Mouse (Mus musculus): Measurements from ENCODE around the gene Zfp663. TPM values are rescaled to one million over a fixed set of nuclear protein-coding genes. Genes with fewer than 3 reads are reported as not detected.

Gene Zfp663
- polyA plus RNA-seq, 1 experiment from 2014 or later, result 5.5 TPM

GRCm38 (mm10) chr2:165367868-165368439 is 575 bp downstream of the Zfp663 start:
- peak overlapping the region; percentile 87 for H3K27ac ChIP-seq
- H3K4me2 ChIP-seq (replicated peaks), result peak overlapping the region; percentile 76
- 0 out of 2 replicates have a peak, but pooled peaks cover 4% of the 10 kb centered on the region for H3K27me3 ChIP-seq
- 0 out of 2 replicates have a peak, but pooled peaks cover 3% of the 10 kb centered on the region for H3K9me3 ChIP-seq (replicated peaks)
- ATAC-seq (ENCODE audit: low FRiP score), result peak; percentile 31; the same call in 1 of the 2 replicates
- H3K4me3 ChIP-seq, result peak overlapping the region; percentile 50
- WGBS, result under 1% methylated on average over 13 of the region's 13 CpGs
- peaks cover 31% of the 10 kb centered on the region for H3K4me1 ChIP-seq
- no peaks in the 10 kb centered on the region for H3K36me3 ChIP-seq
- H3K9ac ChIP-seq, result peak overlapping the region; percentile 81

GRCm38 (mm10) chr2:165367047-165367520 is 1.4 kb downstream of the Zfp663 start:
- Histone ChIP-seq H3K9me3 (replicated peaks) (0 out of 2 replicates have a peak, but pooled peaks cover 3% of the 10 kb centered on the region), H3K9ac (no peak overlapping the region), H3K36me3 (no peaks in the 10 kb centered on the region), H3K4me1 (peaks cover 31% of the 10 kb centered on the region), H3K27ac (no peak overlapping the region), H3K27me3 (0 out of 2 replicates have a peak, but pooled peaks cover 4% of the 10 kb centered on the region), H3K4me2 (replicated peaks) (peak overlapping the region; percentile 76), H3K4me3 (peak overlapping the region; percentile 50; the same call in 1 of the 2 replicates)
- no peak for ATAC-seq (ENCODE audit: low FRiP score)
- 13% methylated on average over 5 of the region's 8 CpGs for WGBS

GRCm38 (mm10) chr2:165364334-165365091 is 4.0 kb downstream of the Zfp663 start:
- Histone ChIP-seq H3K27me3 (0 out of 2 replicates have a peak, but pooled peaks cover 6% of the 10 kb centered on the region), H3K36me3 (no peaks in the 10 kb centered on the region), H3K4me2 (replicated peaks) (peak overlapping the region; percentile 13; the same call in 1 of the 2 replicates), H3K4me1 (peaks cover 31% of the 10 kb centered on the region), H3K4me3 (no peak overlapping the region), H3K9me3 (replicated peaks) (0 out of 2 replicates have a peak, but pooled peaks cover 3% of the 10 kb centered on the region), H3K9ac (0 out of 2 replicates have a peak overlapping the region, but pooled peaks have one; percentile 33), H3K27ac (no peak overlapping the region)
- 13% methylated on average over 21 of the region's 21 CpGs for WGBS
- no peak for ATAC-seq (ENCODE audit: low FRiP score)

- Histone ChIP-seq H3K9me3 (replicated peaks) (0 out of 2 replicates have a peak, but pooled peaks cover 3% of the 10 kb centered on the region), H3K4me1 (peaks cover 25% of the 10 kb centered on the region), H3K27me3 (0 out of 2 replicates have a peak, but pooled peaks cover 6% of the 10 kb centered on the region), H3K27ac (no peak overlapping the region), H3K4me3 (no peak overlapping the region), H3K9ac (no peak overlapping the region), H3K4me2 (replicated peaks) (no peak overlapping the region), H3K36me3 (no peaks in the 10 kb centered on the region)
- no peak for ATAC-seq (ENCODE audit: low FRiP score)
- WGBS, result 84% methylated on average over 6 of the region's 6 CpGs
Measured at GRCm38 (mm10) chr2:165363282-165363681, 5.2 kb downstream of the Zfp663 start.

GRCm38 (mm10) chr2:165360861-165361260 is 7.7 kb downstream of the Zfp663 start:
- Histone ChIP-seq H3K4me2 (replicated peaks) (no peak overlapping the region), H3K9ac (no peak overlapping the region), H3K36me3 (0 out of 2 replicates have a peak, but pooled peaks cover under 1% of the 10 kb centered on the region), H3K9me3 (replicated peaks) (0 out of 2 replicates have a peak, but pooled peaks cover 3% of the 10 kb centered on the region), H3K27ac (no peak overlapping the region), H3K4me3 (no peak overlapping the region), H3K27me3 (0 out of 2 replicates have a peak, but pooled peaks cover 6% of the 10 kb centered on the region), H3K4me1 (peaks cover 8% of the 10 kb centered on the region; the same call in 1 of the 2 replicates)
- 0% methylated on average over 1 of the region's 1 CpGs for WGBS
- ATAC-seq (ENCODE audit: low FRiP score), result 0 out of 2 replicates have a peak, but pooled peaks have one; percentile 43

GRCm38 (mm10) chr2:165351828-165352513 is 16.6 kb downstream of the Zfp663 start:
- 91% methylated on average over 20 of the region's 20 CpGs for WGBS
- peaks cover 30% of the 10 kb centered on the region for H3K9me3 ChIP-seq (replicated peaks)
- H3K9ac ChIP-seq, result no peak overlapping the region
- H3K36me3 ChIP-seq, result peaks cover 35% of the 10 kb centered on the region
- H3K27me3 ChIP-seq, result no peaks in the 10 kb centered on the region
- H3K4me2 ChIP-seq (replicated peaks), result no peak overlapping the region
- no peaks in the 10 kb centered on the region for H3K4me1 ChIP-seq
- ATAC-seq (ENCODE audit: low FRiP score), result no peak
- no peak overlapping the region for H3K27ac ChIP-seq
- H3K4me3 ChIP-seq, result no peak overlapping the region

- 22% methylated on average over 8 of the region's 8 CpGs for WGBS
- H3K4me2 ChIP-seq (replicated peaks), result 0 out of 2 replicates have a peak overlapping the region, but pooled peaks have one; percentile 5
- ATAC-seq (ENCODE audit: low FRiP score), result peak; percentile 54; the same call in 1 of the 2 replicates
- no peak overlapping the region for H3K9ac ChIP-seq
- no peak overlapping the region for H3K27ac ChIP-seq
- no peaks in the 10 kb centered on the region for H3K4me1 ChIP-seq
- no peak overlapping the region for H3K4me3 ChIP-seq
- H3K36me3 ChIP-seq, result peaks cover 31% of the 10 kb centered on the region
- peaks cover 29% of the 10 kb centered on the region for H3K9me3 ChIP-seq (replicated peaks)
- no peaks in the 10 kb centered on the region for H3K27me3 ChIP-seq
Measured at GRCm38 (mm10) chr2:165349466-165349865, 19.1 kb downstream of the Zfp663 start.

GRCm38 (mm10) chr2:165346180-165346579 is 22.3 kb downstream of the Zfp663 start:
- no peaks in the 10 kb centered on the region for H3K27me3 ChIP-seq
- H3K4me3 ChIP-seq, result no peak overlapping the region
- no peak overlapping the region for H3K27ac ChIP-seq
- H3K4me2 ChIP-seq (replicated peaks), result no peak overlapping the region
- no peaks in the 10 kb centered on the region for H3K36me3 ChIP-seq
- 0 out of 2 replicates have a peak, but pooled peaks cover 3% of the 10 kb centered on the region for H3K9me3 ChIP-seq (replicated peaks)
- WGBS, result 95% methylated on average over 5 of the region's 5 CpGs
- no peaks in the 10 kb centered on the region for H3K4me1 ChIP-seq
- ATAC-seq (ENCODE audit: low FRiP score), result no peak
- no peak overlapping the region for H3K9ac ChIP-seq

- no peak overlapping the region for H3K4me2 ChIP-seq (replicated peaks)
- no peak for ATAC-seq (ENCODE audit: low FRiP score)
- H3K4me1 ChIP-seq, result 0 out of 2 replicates have a peak, but pooled peaks cover 2% of the 10 kb centered on the region
- H3K36me3 ChIP-seq, result no peaks in the 10 kb centered on the region
- no peak overlapping the region for H3K4me3 ChIP-seq
- 25% methylated on average over 3 of the region's 3 CpGs for WGBS
- no peaks in the 10 kb centered on the region for H3K9me3 ChIP-seq (replicated peaks)
- H3K9ac ChIP-seq, result no peak overlapping the region
- no peaks in the 10 kb centered on the region; the same call in 1 of the 2 replicates for H3K27me3 ChIP-seq
- no peak overlapping the region for H3K27ac ChIP-seq
Measured at GRCm38 (mm10) chr2:165337191-165337590, 31.3 kb downstream of the Zfp663 start.

- Histone ChIP-seq H3K9ac (no peak overlapping the region), H3K9me3 (replicated peaks) (no peaks in the 10 kb centered on the region), H3K4me3 (no peak overlapping the region), H3K27me3 (no peaks in the 10 kb centered on the region; the same call in none of the 2 replicates), H3K4me2 (replicated peaks) (no peak overlapping the region), H3K36me3 (no peaks in the 10 kb centered on the region), H3K27ac (no peak overlapping the region), H3K4me1 (peaks cover 4% of the 10 kb centered on the region)
- ATAC-seq (ENCODE audit: low FRiP score), result no peak
- whole genome bisulfite sequencing, result 46% methylated on average over 14 of the region's 14 CpGs
Measured at GRCm38 (mm10) chr2:165332610-165333210, 35.8 kb downstream of the Zfp663 start.

GRCm38 (mm10) chr2:165329703-165330102 is 38.8 kb downstream of the Zfp663 start:
- H3K27ac ChIP-seq, result no peak overlapping the region
- 25% methylated on average over 3 of the region's 3 CpGs for WGBS
- ATAC-seq (ENCODE audit: low FRiP score), result no peak

More at GRCm38 (mm10) chr2:165329703-165330102, 38.8 kb downstream of the Zfp663 start:
- H3K9me3 ChIP-seq (replicated peaks), result no peaks in the 10 kb centered on the region
- H3K4me3 ChIP-seq, result no peak overlapping the region
- no peak overlapping the region for H3K9ac ChIP-seq
- H3K4me2 ChIP-seq (replicated peaks), result no peak overlapping the region
- H3K4me1 ChIP-seq, result peaks cover 24% of the 10 kb centered on the region
- no peaks in the 10 kb centered on the region; the same call in none of the 2 replicates for H3K27me3 ChIP-seq
- no peaks in the 10 kb centered on the region for H3K36me3 ChIP-seq
